Mouse (Mus musculus): Measurements from ENCODE around the gene Fbxo3.
"Not testable (repeated sequence)": the region's sequence is repeated elsewhere in the genome, so short reads cannot be mapped to it uniquely, and the experiment has no call there.

The Fbxo3 gene

DNA sequence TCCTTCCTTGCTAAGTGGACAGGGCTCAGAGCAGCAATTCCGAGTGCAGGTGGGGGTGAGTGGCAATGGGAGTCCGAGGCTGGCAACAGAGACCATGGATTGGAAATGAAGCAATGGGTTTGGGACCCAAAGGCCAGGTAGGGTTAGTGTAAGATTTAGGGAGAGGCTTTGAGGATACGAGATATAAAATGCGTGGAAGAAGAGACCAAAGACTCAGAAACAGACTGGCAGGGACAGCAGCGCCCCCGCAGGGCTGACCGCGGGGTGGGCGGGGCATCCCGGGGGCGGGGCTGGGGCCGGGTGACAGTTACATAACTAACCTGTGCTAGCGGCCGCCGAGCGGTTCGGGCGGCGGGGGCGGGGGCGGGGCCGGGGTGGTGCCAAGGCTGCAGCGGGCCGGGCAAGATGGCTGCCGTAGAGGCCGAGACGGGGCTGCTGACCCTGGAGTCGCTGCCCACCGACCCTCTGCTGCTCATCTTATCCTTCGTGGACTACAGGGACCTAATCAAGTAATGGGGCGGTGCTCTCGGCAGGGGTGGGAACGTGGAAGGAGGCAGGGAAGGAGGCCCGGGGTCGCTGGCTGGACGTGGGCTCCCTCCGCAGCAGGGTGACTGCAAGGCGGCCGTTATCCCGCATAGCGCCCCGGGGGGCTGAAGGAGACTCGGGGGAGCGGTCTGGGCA lies at the start of gene Fbxo3:
Fbxo3 (plus strand) TSS at position 264 of the 681 bp plus-strand sequence.
- peak; percentile 86 for DNase-seq (ENCODE audit: low spot score)

GRCm38 (mm10) chr2:103982250-103982649 lies 45.3 kb upstream of the Fbxo3 start:
- peak; percentile 53 for DNase-seq (ENCODE audit: low spot score)

GRCm38 (mm10) chr2:103983146-103983545 lies 44.4 kb upstream of the Fbxo3 start:
- DNase-seq (ENCODE audit: low spot score) = no peak

DNA sequence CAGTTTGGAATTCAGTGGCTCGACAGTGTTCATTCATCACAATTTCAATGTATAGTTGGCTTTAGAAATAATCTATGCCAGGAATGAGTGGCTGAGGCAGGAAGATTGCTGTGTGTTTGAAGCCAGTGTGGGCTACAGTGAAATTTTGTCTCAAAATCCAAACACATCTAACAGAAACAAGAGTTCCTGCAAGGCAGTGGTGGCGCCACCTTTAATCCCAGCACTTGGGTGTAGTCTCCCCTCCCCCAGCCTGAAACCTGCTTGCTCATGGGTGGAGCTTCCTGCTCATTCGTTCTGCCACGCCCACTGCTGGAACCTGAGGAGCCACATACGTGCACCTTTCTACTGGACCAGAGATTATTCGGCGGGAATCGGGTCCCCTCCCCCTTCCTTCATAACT lies 39.9 kb upstream of the Fbxo3 start:
- not testable (repeated sequence) for DNase-seq (ENCODE audit: low spot score)

DNA sequence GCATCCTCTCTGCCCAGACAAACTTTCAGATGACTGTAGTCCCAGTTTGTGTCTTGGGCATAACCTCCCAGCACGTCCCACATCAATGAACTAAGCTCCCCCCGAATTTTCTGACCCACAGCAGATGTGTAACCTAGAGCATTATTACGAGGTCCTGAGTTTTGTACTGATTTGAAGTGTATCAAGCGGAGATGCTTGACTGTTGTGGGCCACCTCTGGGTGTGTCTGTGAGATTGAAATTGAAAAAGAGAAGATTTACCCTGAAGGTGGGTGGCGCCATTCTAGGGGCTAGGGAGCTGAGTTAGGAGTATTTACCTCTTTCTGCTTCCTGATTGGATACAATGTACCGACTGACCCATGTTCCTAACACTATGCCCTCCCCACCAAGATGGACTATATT lies 37.8 kb upstream of the Fbxo3 start:
- DNase-seq (ENCODE audit: low spot score) = no peak

DNA sequence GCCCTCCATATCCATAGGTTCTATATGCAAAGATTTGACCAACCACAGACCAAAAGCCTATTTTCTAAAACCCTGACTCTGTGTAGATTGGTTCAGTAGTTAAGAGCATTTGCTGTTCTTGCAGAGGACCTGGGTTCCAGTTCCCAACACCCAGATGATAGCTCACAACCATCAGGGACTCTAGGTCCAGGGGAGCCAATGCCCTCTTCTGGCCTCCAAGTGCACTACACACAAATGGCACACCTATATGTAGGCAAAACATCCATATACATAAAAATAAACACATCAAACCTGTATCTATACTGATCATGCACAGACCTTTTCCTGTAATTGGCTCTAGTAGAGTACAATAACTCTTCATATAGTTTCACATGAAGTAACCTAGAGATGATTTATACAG lies 36.2 kb upstream of the Fbxo3 start:
- no peak for DNase-seq (ENCODE audit: low spot score)

- no peak for DNase-seq (ENCODE audit: low spot score)
These were observed 35.4 kb upstream of the Fbxo3 start for GRCm38 (mm10) chr2:103992162-103992561.

GRCm38 (mm10) chr2:103992618-103993332 lies 34.7 kb upstream of the Fbxo3 start:
- DNase-seq (ENCODE audit: low spot score) = no peak

GRCm38 (mm10) chr2:104001076-104001475 lies 26.4 kb upstream of the Fbxo3 start:
- DNase-seq (ENCODE audit: low spot score) = no peak

- DNase-seq (ENCODE audit: low spot score) = no peak
These were observed 25.7 kb upstream of the Fbxo3 start for GRCm38 (mm10) chr2:104001861-104002260.

DNA sequence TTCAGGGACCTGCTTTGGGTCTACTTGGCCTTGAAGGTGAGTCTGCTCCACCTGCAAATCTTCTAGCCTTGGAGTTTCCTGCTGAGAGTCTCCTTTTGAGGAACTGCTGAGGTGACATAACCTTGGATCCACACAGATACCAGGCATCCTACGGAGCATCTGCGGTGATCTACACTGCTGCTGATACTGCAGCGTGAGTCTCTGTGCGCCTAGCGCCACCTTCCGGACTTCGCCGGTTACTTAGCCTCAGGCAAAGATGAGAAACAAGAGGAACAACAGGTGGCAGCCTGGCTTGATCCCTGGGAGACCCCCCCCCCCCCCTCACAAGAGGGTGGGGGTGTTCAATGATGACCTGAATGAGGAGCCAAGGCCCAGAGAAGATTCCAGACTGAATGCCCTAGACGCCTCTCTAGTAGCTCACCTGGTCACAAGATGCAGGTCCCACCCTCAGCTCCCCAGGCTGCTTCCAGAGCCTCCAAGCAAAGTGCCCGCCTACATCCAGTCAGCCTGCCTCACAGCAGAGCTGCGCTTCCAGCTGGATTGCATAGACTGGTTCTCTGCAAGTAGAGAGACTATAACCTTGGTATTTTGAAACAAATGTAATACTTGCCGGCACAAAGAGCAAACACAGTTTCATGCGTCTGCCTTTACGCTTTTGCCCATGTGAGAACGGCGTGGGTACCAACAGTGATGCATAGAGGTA lies 24.7 kb upstream of the Fbxo3 start:
- DNase-seq (ENCODE audit: low spot score) = peak; percentile 9

GRCm38 (mm10) chr2:104007793-104008519 lies 19.6 kb upstream of the Fbxo3 start:
- DNase-seq (ENCODE audit: low spot score) = no peak

GRCm38 (mm10) chr2:104008853-104009252 lies 18.7 kb upstream of the Fbxo3 start:
- DNase-seq (ENCODE audit: low spot score) = not testable (repeated sequence)

- DNase-seq (ENCODE audit: low spot score) = no peak
These were observed 4.4 kb upstream of the Fbxo3 start for GRCm38 (mm10) chr2:104023096-104023495.

DNA sequence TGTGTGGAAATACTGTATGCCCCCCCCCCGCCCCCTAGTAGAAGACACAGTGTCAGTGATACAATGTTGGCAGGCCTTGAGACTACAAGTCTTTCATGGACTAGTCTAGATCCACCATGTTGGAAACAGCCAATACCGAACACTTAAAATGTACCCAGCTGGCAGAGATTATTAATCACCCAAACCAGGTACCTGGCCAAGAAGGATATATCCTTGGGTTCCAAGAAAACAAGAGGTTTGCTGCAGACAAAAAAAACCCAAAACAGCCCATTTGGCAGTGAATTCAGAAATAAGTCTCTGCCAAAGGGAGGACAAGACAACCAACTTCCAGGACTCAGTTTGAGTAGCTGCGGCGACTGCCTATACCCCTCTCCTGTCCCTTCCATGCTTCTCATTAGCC lies 2.9 kb upstream of the Fbxo3 start:
- no peak for DNase-seq (ENCODE audit: low spot score)

DNA sequence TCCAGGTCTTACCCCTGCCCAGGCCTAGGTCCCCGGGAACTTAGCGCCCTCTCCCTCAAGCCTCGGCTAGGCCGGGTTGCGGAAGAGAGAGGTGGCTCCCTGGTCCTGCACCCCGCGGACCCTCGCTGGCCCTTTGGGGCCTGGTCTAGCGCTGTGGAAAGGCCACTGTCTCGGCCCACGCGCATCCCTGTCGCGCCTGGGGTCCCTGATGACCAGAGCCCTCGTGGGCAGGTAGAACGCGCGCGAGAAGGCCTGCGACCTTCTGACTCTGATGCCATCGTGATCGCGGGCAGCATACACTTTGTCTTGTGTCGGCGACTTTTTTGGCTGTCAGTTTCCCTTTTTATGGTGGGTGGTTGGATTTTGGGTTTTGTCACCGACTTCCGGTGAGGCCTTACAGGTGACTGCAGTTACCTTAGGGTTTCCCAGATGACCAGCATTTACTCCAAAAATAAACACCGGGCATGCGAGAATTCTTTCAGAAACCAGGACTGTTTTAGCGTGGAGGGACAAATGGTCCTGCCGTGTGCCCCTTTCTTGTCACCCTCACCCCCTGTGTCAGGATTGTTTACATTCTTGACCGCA lies 710 bp downstream of the Fbxo3 start, which contains the start of gene 4931422A03Rik:
4931422A03Rik (minus strand) TSS at position 223 of the 585 bp plus-strand sequence.
- no peak for DNase-seq (ENCODE audit: low spot score)

GRCm38 (mm10) chr2:104029074-104029473 lies 1.6 kb downstream of the Fbxo3 start:
- DNase-seq (ENCODE audit: low spot score) = no peak

DNA sequence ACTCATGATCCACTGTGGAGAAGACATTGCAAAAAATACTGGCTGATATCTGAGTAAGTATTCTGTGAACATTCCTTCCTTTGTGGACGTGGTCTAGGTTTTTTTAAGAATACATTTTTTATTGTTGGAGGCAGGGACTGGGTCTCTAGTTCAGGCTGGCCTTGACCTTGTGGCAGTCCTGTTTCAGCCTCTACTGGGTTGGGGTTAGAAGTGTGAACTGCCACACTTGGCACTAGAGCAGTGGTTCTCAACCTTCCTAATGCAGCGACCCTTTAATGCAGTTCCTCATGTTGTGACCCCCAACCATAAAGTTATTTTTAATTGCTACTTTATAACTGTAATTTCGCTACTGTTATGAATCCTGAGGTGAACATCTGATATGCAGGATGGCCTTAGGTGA lies 2.9 kb downstream of the Fbxo3 start:
- DNase-seq (ENCODE audit: low spot score) = no peak

DNA sequence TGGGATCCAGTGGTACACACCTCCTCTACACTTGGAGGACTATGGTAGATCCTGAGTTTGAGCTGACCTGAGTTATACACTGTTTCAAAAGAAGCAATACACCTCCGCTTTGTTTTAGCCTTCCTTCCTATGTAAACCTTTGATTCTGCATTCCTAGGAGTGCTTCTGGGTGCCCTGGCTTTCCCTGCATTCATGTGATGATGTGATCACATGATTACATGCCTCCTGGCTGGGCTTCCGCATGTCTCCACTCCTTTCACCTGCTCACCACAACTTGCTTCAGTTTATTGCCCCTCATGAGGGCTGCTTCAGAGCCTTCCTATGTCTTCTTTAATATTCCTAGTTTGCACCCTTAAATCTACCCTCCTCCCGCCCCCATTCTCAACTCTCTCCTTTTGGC lies 4.5 kb downstream of the Fbxo3 start:
- no peak for DNase-seq (ENCODE audit: low spot score)

GRCm38 (mm10) chr2:104034832-104035472 lies 7.4 kb downstream of the Fbxo3 start:
- peak; percentile 6 for DNase-seq (ENCODE audit: low spot score)

DNA sequence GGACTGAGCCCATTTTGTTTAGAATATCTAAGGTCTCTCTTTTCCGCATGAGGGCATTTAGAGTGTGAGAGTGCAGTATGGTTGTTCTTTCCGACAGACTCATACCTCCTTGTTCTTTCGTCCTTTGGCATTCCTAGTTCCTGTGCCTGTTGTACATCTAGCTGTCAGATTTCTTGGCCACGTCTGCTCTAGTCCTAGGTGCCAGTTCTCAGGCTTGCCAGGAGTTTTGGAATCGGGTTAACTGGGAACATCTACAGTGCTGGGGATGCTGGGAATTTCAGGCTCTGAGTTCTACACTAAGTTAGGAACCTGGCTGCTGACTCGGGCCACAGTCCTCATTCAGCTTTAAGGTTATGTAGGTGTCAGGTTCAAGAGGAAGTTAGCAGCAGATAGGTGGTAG lies 8.1 kb downstream of the Fbxo3 start:
- DNase-seq (ENCODE audit: low spot score) = no peak

All from T-cell, adult 2 months (primary cell).